Mouse (Mus musculus): Measurements from ENCODE around the gene Luc7l3.

DNA sequence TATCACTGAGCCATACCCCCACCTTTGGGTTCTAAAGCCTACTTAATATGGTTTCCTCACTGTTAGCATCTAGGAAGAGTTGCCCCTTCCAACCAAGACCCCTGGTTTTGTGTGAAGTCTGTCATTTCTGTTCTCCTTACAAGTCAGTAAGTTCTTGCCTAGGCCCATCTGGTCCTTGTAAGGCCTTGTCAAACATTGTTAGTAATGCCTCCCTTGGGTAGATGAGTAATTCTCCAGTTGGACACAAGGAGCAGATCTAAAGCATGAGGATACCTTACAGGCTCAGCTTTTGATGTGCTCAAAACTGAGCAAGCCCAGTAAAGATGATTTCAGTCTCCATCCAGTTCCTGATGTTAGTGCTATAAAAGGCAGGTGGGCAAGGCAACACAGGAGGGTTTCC, 53.0 kb downstream of the Luc7l3 start:
- TF ChIP-seq CTCF (IDR thresholded peaks at IDR 0.05; ENCODE audit: low read depth) (no peak), EP300 (IDR thresholded peaks at IDR 0.05; ENCODE audit: low read depth) (no peak)

Measured in liver, postnatal 0 days (tissue).